Mouse (Mus musculus) brown adipose tissue, adult 24 weeks (tissue): Measurements from ENCODE around the gene Ubtfl1. TPM values are rescaled to one million over a fixed set of nuclear protein-coding genes. Genes with fewer than 3 reads are reported as not detected.
"Not testable (repeated sequence)": the region's sequence is repeated elsewhere in the genome, so short reads cannot be mapped to it uniquely, and the experiment has no call there.

Experiments used
- H3K27ac ChIP-seq: fragments of 200-500 bp; replicated peaks from 2 replicates; pipeline ENCODE4 v1.5.1; 2012; ENCODE audit warnings: low read depth, mild to moderate bottlenecking, low read length
- H3K4me1 ChIP-seq: fragments of 200-500 bp; 2 replicates; pipeline ENCODE4 v1.6.1; 2012; ENCODE audit warnings: low read length, mixed read lengths; ENCODE audit not compliant: control insufficient read depth, insufficient read depth, insufficient read length
- H3K4me3 ChIP-seq: fragments of 200-500 bp; 2 replicates; pipeline ENCODE4 v1.5.1; 2012; ENCODE audit warnings: low read depth, mild to moderate bottlenecking, low read length, moderate library complexity; ENCODE audit not compliant: insufficient read depth
- polyA plus RNA-seq: library from polyadenylated mRNA; stranded (reverse); fragments of >200 nt; gene quantifications from 2 replicates; pipeline ENCODE4 v1.2.4, GENCODE M21; 2012; ENCODE audit not compliant: missing spikeins, insufficient read depth, insufficient read length

Ubtfl1 gene
- not detected in 2 replicates for polyA plus RNA-seq

GRCm38 (mm10) chr9:18404118-18404517 lies at the start of gene Ubtfl1:
TSS of gene Ubtfl1 (plus strand) at chr9:18404418.
- Histone ChIP-seq H3K4me1 (no peaks in the 10 kb centered on the region), H3K4me3 (no peak within 1 kb of the TSS), H3K27ac (no peak within 1 kb of the TSS)

GRCm38 (mm10) chr9:18373026-18373425 lies 31.2 kb upstream of the Ubtfl1 start:
- not testable (repeated sequence) for H3K4me3 ChIP-seq, H3K4me1 ChIP-seq, H3K27ac ChIP-seq

- peak overlapping the region; percentile 47 for H3K27ac ChIP-seq
- peak overlapping the region; percentile 54 for H3K4me3 ChIP-seq
- no peaks in the 10 kb centered on the region for H3K4me1 ChIP-seq
These were observed 18.4 kb upstream of the Ubtfl1 start for GRCm38 (mm10) chr9:18385782-18386181.

GRCm38 (mm10) chr9:18399629-18400028 lies 4.6 kb upstream of the Ubtfl1 start:
- no peaks in the 10 kb centered on the region for H3K4me1 ChIP-seq
- H3K4me3 ChIP-seq: no peak overlapping the region
- no peak overlapping the region for H3K27ac ChIP-seq

DNA sequence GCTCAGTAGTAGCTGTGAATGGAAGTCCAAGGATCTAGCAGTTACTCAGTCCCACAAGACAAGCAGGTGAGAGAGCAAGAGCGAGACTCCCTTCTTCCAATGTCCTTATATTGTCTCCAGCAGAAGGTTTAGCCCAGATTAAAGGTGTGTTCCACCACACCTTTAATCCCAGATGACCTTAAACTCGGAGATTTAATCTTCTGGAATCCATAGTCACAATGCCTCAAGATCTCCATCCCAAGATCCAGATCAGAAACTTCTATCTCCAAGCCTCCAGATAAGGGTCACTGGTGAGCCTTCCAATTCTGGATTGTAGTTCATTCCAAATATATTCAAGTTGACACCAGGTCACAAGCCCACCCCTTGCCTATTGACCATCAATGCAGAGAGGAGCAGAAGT lies 1.3 kb upstream of the Ubtfl1 start, which contains the start of gene Naalad2:
Naalad2 (minus strand) TSS at position 101 of the 400 bp plus-strand sequence.
- H3K4me3 ChIP-seq, H3K27ac ChIP-seq, H3K4me1 ChIP-seq: not testable (repeated sequence)

GRCm38 (mm10) chr9:18412371-18412770 lies 8.2 kb downstream of the Ubtfl1 start:
- H3K27ac ChIP-seq, H3K4me3 ChIP-seq, H3K4me1 ChIP-seq: not testable (repeated sequence)

DNA sequence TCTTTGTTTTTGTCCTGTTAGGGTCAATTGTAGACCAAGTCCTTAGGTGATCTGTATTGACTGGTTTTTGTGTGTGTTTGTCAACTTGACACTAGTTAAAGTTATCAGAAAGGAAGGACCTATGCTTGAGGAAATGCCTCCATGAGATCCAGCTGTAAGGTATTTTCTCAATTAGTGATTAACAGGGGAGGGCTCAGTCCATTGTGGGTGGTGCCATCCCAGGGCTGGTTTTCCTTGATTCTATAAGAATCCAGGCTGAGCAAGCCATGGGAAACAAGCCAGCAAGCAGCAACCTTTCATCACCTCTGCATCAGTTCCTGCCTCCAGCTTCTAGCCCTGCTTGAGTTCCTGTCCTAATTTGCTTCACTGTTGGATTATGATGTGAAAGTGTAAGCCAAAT lies 26.1 kb downstream of the Ubtfl1 start, which contains the start of gene Mbd3l2:
Mbd3l2 (plus strand) TSS at position 301 of the 400 bp plus-strand sequence.
- no peaks in the 10 kb centered on the region for H3K4me1 ChIP-seq
- no peak within 1 kb of the TSS for H3K4me3 ChIP-seq
- no peak within 1 kb of the TSS for H3K27ac ChIP-seq

DNA sequence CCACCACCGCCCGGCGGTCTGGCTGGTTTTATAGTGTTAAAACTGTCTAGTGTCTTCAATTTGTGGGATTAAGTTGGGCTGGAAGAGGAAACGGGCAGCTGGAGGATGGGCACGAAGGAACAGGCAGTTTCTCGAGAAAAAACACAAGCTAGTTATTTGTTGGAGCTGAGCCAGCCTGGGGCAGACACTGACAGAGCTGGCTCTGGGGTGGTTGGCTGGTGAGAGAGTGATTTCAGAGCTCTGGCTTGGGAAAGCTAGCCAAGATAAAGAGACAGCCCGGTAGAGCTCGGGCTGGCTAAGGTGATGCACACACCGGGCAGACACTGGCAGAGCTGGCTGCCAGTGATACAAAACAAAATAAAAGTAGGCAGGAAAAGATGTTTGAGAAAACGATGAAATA lies 27.5 kb downstream of the Ubtfl1 start:
- Histone ChIP-seq H3K27ac (no peak overlapping the region), H3K4me1 (no peaks in the 10 kb centered on the region), H3K4me3 (no peak overlapping the region)

GRCm38 (mm10) chr9:18456520-18456919 lies 52.3 kb downstream of the Ubtfl1 start:
- Histone ChIP-seq H3K4me1 (no peaks in the 10 kb centered on the region), H3K4me3 (no peak overlapping the region), H3K27ac (no peak overlapping the region)

Other genes with a start within 250 kb of the Ubtfl1 start
- gene Chordc1, start 112.3 kb upstream of the Ubtfl1 start, polyA plus RNA-seq: 47.3 and 97.9 TPM in 2 replicates
- 3.8 and 5.0 TPM in 2 replicates for gene Naalad2, start 1.4 kb upstream of the Ubtfl1 start, polyA plus RNA-seq
- gene Mbd3l2, start 26.2 kb downstream of the Ubtfl1 start, polyA plus RNA-seq: not detected in 2 replicates
- gene Zfp558, start 73.8 kb downstream of the Ubtfl1 start, polyA plus RNA-seq: 0.54 and 1.0 TPM in 2 replicates
- gene Mbd3l1, start 73.9 kb downstream of the Ubtfl1 start, polyA plus RNA-seq: not detected in 2 replicates